Mouse (Mus musculus): ENCODE data around the gene Itga8. TPM values are rescaled to one million over a fixed set of nuclear protein-coding genes. Genes with fewer than 3 reads are reported as not detected.
A peak's percentile ranks its signal among the peaks of the same experiment; 100 is the strongest.

The Itga8 gene
- polyA plus RNA-seq, 1 experiment from 2014 or later: 4.3 TPM

DNA sequence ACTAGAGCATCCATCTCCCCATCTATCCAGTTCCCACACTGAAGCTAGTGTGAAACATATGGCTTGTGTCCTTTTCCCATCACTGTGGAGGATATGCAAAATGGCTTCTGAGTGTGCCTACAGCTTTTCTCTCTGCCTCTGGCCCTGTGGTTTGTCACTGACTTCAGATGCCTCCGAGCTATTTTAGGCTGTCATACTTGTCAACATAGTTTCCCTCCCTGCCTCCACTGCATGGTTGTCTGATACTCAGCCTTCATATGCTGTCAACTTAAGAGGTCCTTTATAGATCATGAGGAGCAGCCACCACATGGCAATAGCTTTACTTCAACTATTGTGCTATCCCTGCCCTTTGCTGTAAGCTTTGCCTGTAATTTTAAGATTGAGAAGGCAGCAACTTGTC, 75.4 kb downstream of the Itga8 start:
- Histone ChIP-seq H3K9ac (replicated peaks) (no peak overlapping the region), H3K9me3 (replicated peaks) (no peaks in the 10 kb centered on the region), H3K36me3 (no peaks in the 10 kb centered on the region), H3K4me2 (no peak overlapping the region), H3K4me3 (replicated peaks) (no peak overlapping the region), H3K27me3 (replicated peaks) (no peaks in the 10 kb centered on the region), H3K27ac (replicated peaks) (no peak overlapping the region), H3K4me1 (no peaks in the 10 kb centered on the region)
- ATAC-seq (ENCODE audit: low FRiP score): no peak
- WGBS: 89% methylated on average over 1 of the region's 1 CpGs

DNA sequence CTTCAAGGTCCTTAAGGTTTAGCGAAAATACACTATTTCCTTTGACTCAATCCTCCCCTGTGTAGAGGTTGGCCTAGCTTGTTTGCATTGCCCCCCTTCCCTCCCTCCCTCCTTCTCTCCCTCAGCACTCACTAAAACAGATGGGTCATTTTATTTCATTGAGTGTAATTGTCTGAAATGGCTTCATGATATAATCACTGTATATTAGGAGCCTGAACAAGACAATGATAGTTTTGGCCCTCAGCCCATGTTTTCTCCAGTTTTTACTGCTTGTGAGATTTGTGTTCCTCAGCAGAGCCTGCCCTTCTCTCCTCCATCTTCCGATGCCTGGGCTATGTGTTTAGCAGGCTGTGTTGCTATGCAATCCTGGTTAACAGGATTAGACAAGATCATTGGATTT, 80.1 kb downstream of the Itga8 start:
- Histone ChIP-seq H3K4me2 (no peak overlapping the region), H3K27ac (replicated peaks) (0 out of 2 replicates have a peak overlapping the region, but pooled peaks have one; percentile 34), H3K27me3 (replicated peaks) (no peaks in the 10 kb centered on the region), H3K9me3 (replicated peaks) (no peaks in the 10 kb centered on the region), H3K36me3 (no peaks in the 10 kb centered on the region), H3K4me3 (replicated peaks) (no peak overlapping the region), H3K4me1 (no peaks in the 10 kb centered on the region), H3K9ac (replicated peaks) (no peak overlapping the region)
- ATAC-seq (ENCODE audit: low FRiP score): peak; percentile 80
- WGBS: 49% methylated on average over 2 of the region's 2 CpGs

DNA sequence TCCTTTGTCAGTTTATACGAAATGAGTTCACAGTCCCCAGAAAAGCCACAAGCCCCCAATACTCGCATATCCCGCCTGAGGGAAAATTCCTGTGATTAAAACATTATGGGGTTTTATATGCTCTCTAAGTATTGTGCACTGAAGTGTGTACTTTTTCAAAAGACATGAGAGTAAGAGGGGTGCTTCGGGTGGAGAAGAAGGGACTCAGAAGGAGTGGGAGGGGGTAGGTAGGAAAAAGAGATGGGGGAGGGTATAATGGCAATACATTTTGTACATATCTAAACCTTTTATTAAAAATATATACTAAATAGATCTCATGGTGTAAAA, 88.3 kb downstream of the Itga8 start:
- H3K27ac ChIP-seq (replicated peaks): no peak overlapping the region
- no peaks in the 10 kb centered on the region for H3K9me3 ChIP-seq (replicated peaks)
- no peak for ATAC-seq (ENCODE audit: low FRiP score)
- no peaks in the 10 kb centered on the region for H3K4me1 ChIP-seq
- H3K36me3 ChIP-seq: no peaks in the 10 kb centered on the region
- no peaks in the 10 kb centered on the region for H3K27me3 ChIP-seq (replicated peaks)
- WGBS: 68% methylated on average over 4 of the region's 4 CpGs
- no peak overlapping the region for H3K4me2 ChIP-seq
- no peak overlapping the region for H3K9ac ChIP-seq (replicated peaks)
- H3K4me3 ChIP-seq (replicated peaks): no peak overlapping the region

DNA sequence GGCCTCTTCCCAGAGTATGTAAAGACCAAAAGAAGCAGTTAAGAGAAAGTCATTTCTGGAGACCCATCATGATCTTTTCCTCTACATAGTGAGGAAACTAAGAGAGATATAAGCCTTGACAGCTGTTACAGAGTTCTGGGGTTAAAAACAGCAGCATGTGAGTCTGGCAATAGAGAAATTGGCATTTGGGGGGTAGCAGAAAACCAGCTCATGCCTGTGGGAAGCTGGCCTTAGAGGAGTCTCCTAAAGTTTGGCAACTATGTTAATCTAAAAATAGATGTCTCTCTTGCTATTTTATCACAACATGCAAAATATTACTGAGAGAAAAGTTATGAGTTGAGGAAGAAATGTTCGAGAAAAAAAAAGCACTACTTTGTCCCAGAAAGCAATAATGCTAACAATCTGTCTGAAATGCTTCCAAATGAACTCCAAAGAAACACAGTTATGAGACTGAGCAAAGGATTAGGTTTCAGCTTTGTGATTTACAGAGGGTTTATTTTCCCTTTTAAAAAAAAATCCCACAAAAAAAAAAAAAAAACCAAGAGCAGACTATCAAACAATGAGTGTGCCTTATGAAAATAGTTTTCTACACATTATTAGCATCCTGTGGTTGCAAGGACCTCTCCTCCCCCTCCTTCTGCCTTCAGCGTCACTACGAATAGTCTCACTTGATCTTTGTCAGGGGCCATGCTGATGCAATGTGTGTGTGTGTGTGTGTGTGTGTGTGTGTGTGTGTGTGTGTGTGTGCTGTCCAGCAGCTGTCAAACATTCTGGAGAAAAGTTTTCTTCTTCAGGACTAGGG, 88.9 kb downstream of the Itga8 start:
- no peak for ATAC-seq (ENCODE audit: low FRiP score)
- Histone ChIP-seq H3K9ac (replicated peaks) (no peak overlapping the region), H3K4me1 (no peaks in the 10 kb centered on the region), H3K27me3 (replicated peaks) (no peaks in the 10 kb centered on the region), H3K9me3 (replicated peaks) (no peaks in the 10 kb centered on the region), H3K36me3 (no peaks in the 10 kb centered on the region), H3K4me2 (no peak overlapping the region), H3K4me3 (replicated peaks) (no peak overlapping the region), H3K27ac (replicated peaks) (no peak overlapping the region)
- WGBS: 76% methylated on average over 3 of the region's 3 CpGs

DNA sequence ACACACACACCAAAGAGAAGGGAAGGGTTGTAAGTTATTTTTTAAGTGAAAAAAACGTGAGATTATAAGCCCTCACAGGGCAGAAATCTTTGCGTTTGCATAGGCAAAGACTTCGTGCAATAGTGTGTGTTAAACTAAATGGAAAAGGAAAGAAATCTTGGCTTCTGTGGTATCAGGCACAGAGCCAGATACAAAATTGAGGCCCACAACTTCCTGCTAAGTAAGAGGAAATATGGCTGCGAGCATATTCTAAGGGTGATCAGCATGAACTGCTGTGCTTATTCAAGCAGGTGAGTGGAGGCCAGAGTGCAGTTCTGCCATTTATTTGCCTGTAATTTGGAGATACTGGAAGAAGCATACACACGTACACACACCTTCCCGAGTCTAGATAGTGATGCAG, 93.6 kb downstream of the Itga8 start:
- no peak overlapping the region for H3K4me2 ChIP-seq
- H3K4me1 ChIP-seq: no peaks in the 10 kb centered on the region
- no peak overlapping the region for H3K4me3 ChIP-seq (replicated peaks)
- H3K27me3 ChIP-seq (replicated peaks): no peaks in the 10 kb centered on the region
- no peak for ATAC-seq (ENCODE audit: low FRiP score)
- H3K9ac ChIP-seq (replicated peaks): no peak overlapping the region
- WGBS: 83% methylated on average over 6 of the region's 6 CpGs
- no peaks in the 10 kb centered on the region for H3K36me3 ChIP-seq
- no peak overlapping the region for H3K27ac ChIP-seq (replicated peaks)
- no peaks in the 10 kb centered on the region for H3K9me3 ChIP-seq (replicated peaks)

DNA sequence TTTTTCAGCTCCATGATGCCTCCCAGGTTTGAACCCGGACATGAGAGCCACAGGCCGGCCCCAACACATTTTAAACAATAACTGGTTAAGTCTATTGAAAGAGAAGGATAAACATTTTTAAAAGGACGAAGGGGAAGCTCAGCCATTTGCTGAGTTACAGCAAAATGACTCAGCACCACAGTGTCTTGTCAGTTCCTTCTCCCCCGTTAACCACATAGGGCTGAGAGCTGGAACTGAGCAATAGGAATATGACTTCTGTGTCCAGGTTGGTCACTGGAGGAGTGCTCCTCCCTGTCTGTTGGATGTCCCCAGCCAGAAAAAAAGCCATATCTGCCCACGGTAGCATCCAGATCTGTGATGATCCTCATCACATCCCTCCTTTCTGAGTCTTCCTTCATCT, 95.4 kb downstream of the Itga8 start:
- ATAC-seq (ENCODE audit: low FRiP score): no peak
- H3K9ac ChIP-seq (replicated peaks): no peak overlapping the region
- no peaks in the 10 kb centered on the region for H3K27me3 ChIP-seq (replicated peaks)
- WGBS: 73% methylated on average over 5 of the region's 5 CpGs
- no peaks in the 10 kb centered on the region for H3K4me1 ChIP-seq
- H3K27ac ChIP-seq (replicated peaks): no peak overlapping the region
- H3K4me2 ChIP-seq: no peak overlapping the region
- H3K9me3 ChIP-seq (replicated peaks): no peaks in the 10 kb centered on the region
- no peak overlapping the region for H3K4me3 ChIP-seq (replicated peaks)
- H3K36me3 ChIP-seq: no peaks in the 10 kb centered on the region

DNA sequence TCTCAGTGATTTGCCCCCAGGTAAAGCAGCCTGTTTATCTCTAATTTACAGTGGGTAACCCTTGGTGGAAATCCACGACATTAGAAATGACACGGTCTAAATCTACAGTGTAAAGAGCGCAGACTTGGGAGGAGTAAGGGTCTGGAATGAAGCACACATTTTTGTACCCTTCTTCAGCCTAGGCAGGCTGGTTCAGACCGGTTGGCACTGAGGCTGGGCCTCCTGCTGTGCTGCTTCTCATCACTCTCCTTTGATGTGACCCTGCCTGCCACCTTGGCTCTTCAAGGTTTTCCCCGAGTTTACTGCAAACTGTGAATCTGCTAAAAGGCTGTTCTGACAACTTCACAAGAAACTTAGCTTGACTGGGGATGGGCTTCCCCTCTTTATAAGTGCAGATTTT, 95.8 kb downstream of the Itga8 start:
- H3K27ac ChIP-seq (replicated peaks): no peak overlapping the region
- H3K36me3 ChIP-seq: no peaks in the 10 kb centered on the region
- H3K4me2 ChIP-seq: no peak overlapping the region
- no peak for ATAC-seq (ENCODE audit: low FRiP score)
- H3K4me3 ChIP-seq (replicated peaks): no peak overlapping the region
- H3K9me3 ChIP-seq (replicated peaks): no peaks in the 10 kb centered on the region
- no peaks in the 10 kb centered on the region for H3K4me1 ChIP-seq
- H3K27me3 ChIP-seq (replicated peaks): no peaks in the 10 kb centered on the region
- no peak overlapping the region for H3K9ac ChIP-seq (replicated peaks)
- 48% methylated on average over 5 of the region's 5 CpGs for WGBS

DNA sequence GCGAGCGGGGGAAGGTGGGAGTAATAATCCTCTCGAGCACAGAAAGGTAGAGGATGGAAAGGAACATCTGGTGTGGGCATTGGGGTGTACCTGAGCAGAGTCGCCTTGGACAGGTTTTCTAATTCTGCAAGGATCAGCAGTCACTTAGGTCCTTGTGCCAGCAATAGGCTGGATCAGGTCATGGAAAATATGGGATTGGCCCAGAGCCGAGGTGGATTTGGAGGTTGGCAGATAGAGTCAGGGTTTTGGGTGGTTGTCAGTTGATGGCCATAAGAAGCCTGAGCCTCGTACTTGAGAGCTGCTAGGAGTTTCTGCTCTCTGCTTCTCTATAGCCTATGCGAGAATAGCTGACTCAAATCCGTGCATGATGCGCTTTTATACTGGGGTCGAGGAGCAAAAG, 98.5 kb downstream of the Itga8 start:
- Histone ChIP-seq H3K9me3 (replicated peaks) (no peaks in the 10 kb centered on the region), H3K27ac (replicated peaks) (no peak overlapping the region), H3K27me3 (replicated peaks) (no peaks in the 10 kb centered on the region), H3K9ac (replicated peaks) (no peak overlapping the region), H3K4me3 (replicated peaks) (no peak overlapping the region), H3K4me2 (no peak overlapping the region), H3K36me3 (no peaks in the 10 kb centered on the region), H3K4me1 (no peaks in the 10 kb centered on the region)
- ATAC-seq (ENCODE audit: low FRiP score): no peak
- 89% methylated on average over 10 of the region's 10 CpGs for WGBS

DNA sequence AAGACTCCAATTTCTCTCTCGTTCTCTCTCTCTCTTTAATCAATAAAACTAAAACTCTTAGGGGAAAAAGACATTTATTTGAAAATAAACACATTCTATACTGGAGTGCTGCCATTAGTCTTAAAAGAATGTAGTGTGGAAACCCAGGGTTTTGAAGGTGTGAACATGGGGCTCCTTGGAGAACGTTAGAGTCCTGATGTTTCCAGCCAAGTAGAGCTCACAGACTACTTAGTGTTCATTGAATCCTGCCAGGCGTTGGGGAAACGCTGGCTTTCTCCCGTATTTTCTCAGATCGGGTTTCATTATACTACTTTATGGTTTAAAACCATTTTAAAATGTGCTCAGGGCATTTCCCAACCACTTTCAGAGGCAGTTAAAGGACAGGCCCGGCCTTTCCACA, 103.0 kb downstream of the Itga8 start:
- no peak overlapping the region for H3K4me3 ChIP-seq (replicated peaks)
- no peak overlapping the region for H3K27ac ChIP-seq (replicated peaks)
- H3K9ac ChIP-seq (replicated peaks): no peak overlapping the region
- ATAC-seq (ENCODE audit: low FRiP score): no peak
- H3K4me1 ChIP-seq: no peaks in the 10 kb centered on the region
- H3K9me3 ChIP-seq (replicated peaks): no peaks in the 10 kb centered on the region
- no peaks in the 10 kb centered on the region for H3K36me3 ChIP-seq
- no peaks in the 10 kb centered on the region for H3K27me3 ChIP-seq (replicated peaks)
- H3K4me2 ChIP-seq: no peak overlapping the region
- WGBS: 78% methylated on average over 7 of the region's 7 CpGs

DNA sequence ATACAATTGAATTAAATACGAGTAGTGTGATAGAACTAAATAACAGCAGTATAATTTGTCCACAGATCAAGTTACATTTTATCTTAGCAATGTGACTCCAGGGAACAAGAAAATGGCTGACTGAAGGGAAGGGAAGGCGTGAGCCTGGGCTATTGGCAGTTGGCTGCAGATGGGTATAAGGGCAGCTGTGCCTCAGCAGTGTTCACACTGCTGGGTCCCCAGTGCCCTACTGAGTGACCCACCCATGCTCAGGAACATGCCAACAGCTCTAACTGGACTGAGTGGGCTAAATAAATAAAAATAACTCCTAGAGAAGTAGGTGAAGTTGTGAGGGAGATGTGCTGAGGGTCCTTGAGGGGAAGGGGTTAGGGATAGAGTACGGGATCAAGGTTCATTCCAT, 103.5 kb downstream of the Itga8 start:
- WGBS: 75% methylated on average over 3 of the region's 3 CpGs
- Histone ChIP-seq H3K4me2 (no peak overlapping the region), H3K9ac (replicated peaks) (no peak overlapping the region), H3K36me3 (no peaks in the 10 kb centered on the region), H3K4me3 (replicated peaks) (no peak overlapping the region), H3K9me3 (replicated peaks) (no peaks in the 10 kb centered on the region), H3K27ac (replicated peaks) (no peak overlapping the region), H3K27me3 (replicated peaks) (no peaks in the 10 kb centered on the region), H3K4me1 (no peaks in the 10 kb centered on the region)
- ATAC-seq (ENCODE audit: low FRiP score): no peak

DNA sequence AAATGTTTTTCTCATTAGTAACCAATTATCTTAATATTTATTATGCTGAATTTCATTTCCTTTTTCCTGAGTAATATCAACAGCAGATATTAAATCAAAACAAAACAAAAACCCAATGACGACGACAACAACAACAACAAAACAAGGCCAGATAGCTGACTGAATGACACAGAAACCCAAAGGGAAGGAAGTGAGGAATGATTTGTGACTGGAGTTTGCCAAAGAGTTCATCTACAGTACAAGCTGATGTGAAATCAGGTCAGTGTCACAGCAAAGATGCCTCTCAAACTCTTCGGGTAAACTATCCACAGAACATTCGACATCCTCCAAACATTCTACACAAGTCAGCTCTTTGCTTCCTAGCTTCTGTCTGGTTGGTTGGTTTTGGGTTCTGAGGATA, 104.0 kb downstream of the Itga8 start:
- Histone ChIP-seq H3K4me3 (replicated peaks) (no peak overlapping the region), H3K36me3 (no peaks in the 10 kb centered on the region), H3K9ac (replicated peaks) (no peak overlapping the region), H3K4me1 (no peaks in the 10 kb centered on the region), H3K27me3 (replicated peaks) (no peaks in the 10 kb centered on the region), H3K4me2 (no peak overlapping the region), H3K9me3 (replicated peaks) (no peaks in the 10 kb centered on the region), H3K27ac (replicated peaks) (no peak overlapping the region)
- WGBS: 98% methylated on average over 4 of the region's 4 CpGs
- no peak for ATAC-seq (ENCODE audit: low FRiP score)

DNA sequence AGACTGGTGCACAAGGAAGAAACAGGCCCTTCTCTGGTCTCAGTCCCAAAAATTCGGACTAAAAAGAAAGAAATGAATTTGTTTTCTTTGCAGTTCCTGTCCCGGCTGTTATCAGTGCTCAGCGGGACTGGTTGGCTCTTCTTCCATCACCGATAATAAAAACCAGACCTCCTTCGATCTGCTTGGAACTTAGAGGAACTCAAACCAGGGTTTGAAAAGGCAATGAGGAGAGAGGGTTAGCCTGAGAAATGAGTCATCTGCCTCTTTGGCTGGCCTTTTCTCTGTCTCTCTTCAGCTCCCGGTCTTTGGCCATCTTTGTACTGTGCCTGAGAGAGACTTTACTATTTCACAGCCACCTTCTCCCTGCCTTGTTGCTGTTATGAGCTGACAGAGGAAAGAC, 112.7 kb downstream of the Itga8 start:
- no peak overlapping the region for H3K27ac ChIP-seq (replicated peaks)
- no peak overlapping the region for H3K4me3 ChIP-seq (replicated peaks)
- ATAC-seq (ENCODE audit: low FRiP score): no peak
- no peaks in the 10 kb centered on the region for H3K36me3 ChIP-seq
- H3K9ac ChIP-seq (replicated peaks): no peak overlapping the region
- WGBS: 84% methylated on average over 6 of the region's 6 CpGs
- no peaks in the 10 kb centered on the region for H3K9me3 ChIP-seq (replicated peaks)
- no peak overlapping the region for H3K4me2 ChIP-seq
- H3K4me1 ChIP-seq: no peaks in the 10 kb centered on the region
- H3K27me3 ChIP-seq (replicated peaks): no peaks in the 10 kb centered on the region

DNA sequence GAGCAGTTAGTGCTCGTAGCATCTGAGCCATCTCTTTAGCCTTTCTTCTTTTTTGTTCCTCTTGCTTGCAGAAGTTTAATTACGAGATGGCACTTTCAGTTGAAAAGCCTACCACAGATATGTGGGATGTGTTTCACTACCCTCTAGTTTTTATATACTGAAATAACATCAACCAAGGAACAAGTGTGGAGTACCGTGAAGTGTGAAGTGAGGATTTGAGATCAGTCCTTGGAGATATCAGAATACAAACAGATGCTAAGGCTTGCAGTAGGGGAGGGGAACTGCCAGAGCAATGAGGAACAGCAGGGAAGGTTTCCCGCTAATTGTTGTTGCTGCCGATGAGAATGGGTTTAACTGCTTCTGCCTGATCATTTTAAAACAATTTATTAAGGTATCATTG, 114.1 kb downstream of the Itga8 start:
- H3K4me3 ChIP-seq (replicated peaks): no peak overlapping the region
- H3K9me3 ChIP-seq (replicated peaks): no peaks in the 10 kb centered on the region
- no peak for ATAC-seq (ENCODE audit: low FRiP score)
- H3K9ac ChIP-seq (replicated peaks): no peak overlapping the region
- WGBS: 41% methylated on average over 5 of the region's 5 CpGs
- no peaks in the 10 kb centered on the region for H3K4me1 ChIP-seq
- no peaks in the 10 kb centered on the region for H3K36me3 ChIP-seq
- H3K27me3 ChIP-seq (replicated peaks): no peaks in the 10 kb centered on the region
- no peak overlapping the region for H3K4me2 ChIP-seq
- no peak overlapping the region for H3K27ac ChIP-seq (replicated peaks)
